24 mouse cellular contexts compared by ENCODE assay signal in genomic region chr10:79594111-79594510, GRCm38 (mm10). TPM values are rescaled to one million over a fixed set of nuclear protein-coding genes. Genes with fewer than 3 reads are reported as not detected.
"Had no signal": no experiment of that assay in that cellular context is flagged by ENCODE, and none has a peak within 500 bp of the region (broad histone marks: within the 10 kb centered on the region; RNA-seq: fewer than 3 reads in every experiment).

No protein-coding gene starts in this region.

- H3K4me1 ChIP-seq: neural tube, embryonic 13.5 days; stomach, embryonic 15.5 days had no signal

- DNase-seq: retina, postnatal 1 day; right cerebral cortex, adult 18-20 months; right cerebral cortex, postnatal 14 days; right cerebral cortex, postnatal 25 days; right cerebral cortex, postnatal 4 days; spleen, adult 18-20 months; thymus, adult 18-20 months; thymus, adult 2 months; thymus, postnatal 14 days; thymus, postnatal 25 days; thymus, postnatal 4 days had no signal

- H3K4me2 ChIP-seq: neural tube, embryonic 13.5 days; neural tube, embryonic 15.5 days; stomach, embryonic 15.5 days had no signal

- H3K9ac ChIP-seq: neural tube, embryonic 13.5 days; neural tube, embryonic 15.5 days; stomach, embryonic 15.5 days had no signal

- H3K27ac ChIP-seq: neural tube, embryonic 13.5 days; neural tube, embryonic 15.5 days; stomach, embryonic 15.5 days; stomach, postnatal 0 days had no signal

- H3K36me3 ChIP-seq: neural tube, embryonic 13.5 days; neural tube, embryonic 15.5 days; stomach, embryonic 15.5 days had no signal

- H3K9me3 ChIP-seq: neural tube, embryonic 13.5 days; neural tube, embryonic 15.5 days; stomach, embryonic 15.5 days had no signal

- H3K4me3 ChIP-seq: neural tube, embryonic 13.5 days; neural tube, embryonic 15.5 days; stomach, embryonic 15.5 days had no signal

RNA-seq across cellular contexts. Expression of gene Theg, which starts 7.0 kb away (rescaled TPM):
- total RNA-seq: neutrophil, adult 5-6 weeks had no signal
- polyA plus RNA-seq: neural tube, embryonic 13.5 days; neural tube, embryonic 14.5 days; small intestine, adult 2 months; stomach, embryonic 14.5 days; stomach, embryonic 15.5 days; stomach, embryonic 16.5 days; stomach, postnatal 0 days; thymus, adult 2 months; thymus, postnatal 0 days; urinary bladder, adult 2 months had no signal

RNA-seq across cellular contexts. Expression of gene C2cd4c, which starts 19.7 kb away (rescaled TPM):
- total RNA-seq: neutrophil, adult 5-6 weeks had no signal
- polyA plus RNA-seq: spleen, adult 2 months; thymus, postnatal 0 days had no signal

RNA-seq across cellular contexts. Expression of gene Shc2, which starts 43.6 kb away (rescaled TPM):
- total RNA-seq: neutrophil, adult 5-6 weeks had no signal

RNA-seq across cellular contexts. Expression of gene Odf3l2, which starts 51.4 kb away (rescaled TPM):
- total RNA-seq: neutrophil, adult 5-6 weeks had no signal
- polyA plus RNA-seq: neural tube, embryonic 13.5 days; neural tube, embryonic 14.5 days; small intestine, adult 2 months; spleen, adult 2 months; stomach, embryonic 15.5 days; stomach, embryonic 16.5 days; stomach, postnatal 0 days; testis, adult 2 months; thymus, postnatal 0 days; urinary bladder, adult 2 months had no signal
